Mouse (Mus musculus) forebrain, postnatal 0 days (tissue): Measurements from ENCODE around the gene Rab19. TPM values are rescaled to one million over a fixed set of nuclear protein-coding genes. Genes with fewer than 3 reads are reported as not detected.
A peak's percentile ranks its signal among the peaks of the same experiment; 100 is the strongest.
"Not testable (repeated sequence)": the region's sequence is repeated elsewhere in the genome, so short reads cannot be mapped to it uniquely, and the experiment has no call there.

Experiments
- ATAC-seq: fragments of 200-750 bp; cut with Nextera tagmentation; 2 replicates; pipeline ENCODE4 v1.8.0; 2017; ENCODE audit warnings: mild to moderate bottlenecking, moderate library complexity
- DNase-seq: peaks from one replicate; pipeline ENCODE4 v3.0.0-alpha.2; 2015
- H3K27ac ChIP-seq: fragments of 300-500 bp; sonication (generic); 2 replicates; pipeline ENCODE4 v1.5.1; 2014; ENCODE audit warnings: low read depth, mild to moderate bottlenecking, antibody characterized with exemption, low read length, moderate library complexity, mixed read lengths
- H3K27me3 ChIP-seq: fragments of 300-500 bp; sonication (generic); 2 replicates; pipeline ENCODE4 v1.6.1; 2014; ENCODE audit warnings: mild to moderate bottlenecking, low read length, mixed read lengths; ENCODE audit not compliant: insufficient read depth
- H3K36me3 ChIP-seq: fragments of 300-500 bp; sonication (generic); 2 replicates; pipeline ENCODE4 v1.6.1; 2014; ENCODE audit warnings: mild to moderate bottlenecking, moderate library complexity; ENCODE audit not compliant: insufficient read depth
- H3K4me1 ChIP-seq: fragments of 300-500 bp; sonication (generic); 2 replicates; pipeline ENCODE4 v1.6.1; 2014; ENCODE audit warnings: antibody characterized with exemption; ENCODE audit not compliant: insufficient read depth
- H3K4me2 ChIP-seq: fragments of 300-500 bp; sonication (generic); 2 replicates; pipeline ENCODE4 v1.6.1; 2014; ENCODE audit warnings: low read depth, mild to moderate bottlenecking, moderate library complexity
- H3K4me3 ChIP-seq: fragments of 300-500 bp; sonication (generic); 2 replicates; pipeline ENCODE4 v1.5.1; 2014; ENCODE audit warnings: low read depth, low read length, mixed read lengths
- H3K9ac ChIP-seq: fragments of 300-500 bp; sonication (generic); 2 replicates; pipeline ENCODE4 v1.6.1; 2014; ENCODE audit warnings: mild to moderate bottlenecking
- H3K9me3 ChIP-seq: fragments of 300-500 bp; sonication (generic); 2 replicates; pipeline ENCODE4 v1.6.1; 2016; ENCODE audit warnings: low read length
- CTCF ChIP-seq: sonication (generic); IDR thresholded peaks from 2 replicates; pipeline ENCODE4 v1.5.1; 2016; ENCODE audit warnings: antibody characterized with exemption, control low read depth, low read depth
- WGBS: fragments of 180-500 bp; shearing (Covaris S2); extraction: QIAGEN DNeasy Blood & Tissue Kit; methylation state at CpG from one replicate; pipeline ENCODE4 v1.1.7; 2014; 5-methylcytosine and 5-hydroxymethylcytosine counted together
- polyA plus RNA-seq: library from polyadenylated mRNA; unstranded; fragments of >200 nt; fragmentation: Nextera tagmentation; extraction: Ambion mirVana; gene quantifications from 2 replicates; pipeline ENCODE4 v1.2.1, GENCODE M21; 2015
- total RNA-seq: library from RNA; depleted of rRNA; stranded (reverse); fragments of >200 nt; gene quantifications from 2 replicates; pipeline ENCODE4 v1.2.3, GENCODE M21; 2014

The Rab19 gene
- total and polyA plus RNA-seq, 2 experiments from 2014 or later: 0.12 TPM; not detected in 1

DNA sequence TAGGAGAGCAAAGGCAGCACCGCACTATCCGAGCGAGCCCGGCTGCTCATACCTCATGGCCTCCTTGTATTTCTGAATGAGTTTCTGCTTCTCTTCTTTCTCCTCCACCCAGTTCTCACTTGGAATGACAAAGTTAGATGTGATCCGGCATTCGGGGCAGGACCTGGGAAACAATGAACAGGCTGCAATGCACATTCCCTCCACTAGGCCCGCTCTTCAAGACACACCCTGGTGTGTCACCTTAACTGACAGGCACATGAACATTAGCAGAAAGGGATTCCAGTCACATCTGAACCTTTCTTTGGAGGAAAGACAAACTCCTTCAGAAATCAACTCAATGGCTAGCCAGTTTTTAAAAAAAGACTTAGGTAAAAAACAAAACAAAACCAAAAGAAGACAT lies 19.4 kb downstream of the Rab19 start:
- 65% methylated on average over 7 of the region's 7 CpGs for WGBS
- DNase-seq (no peak), ATAC-seq (no peak)
- no peaks in the 10 kb centered on the region for H3K27me3 ChIP-seq
- no peaks in the 10 kb centered on the region for H3K9me3 ChIP-seq
- no peak overlapping the region for H3K4me3 ChIP-seq
- TF ChIP-seq CTCF: peak; percentile 69
- H3K27ac ChIP-seq: no peak overlapping the region
- H3K36me3 ChIP-seq: peaks cover 56% of the 10 kb centered on the region
- no peak overlapping the region for H3K9ac ChIP-seq
- no peaks in the 10 kb centered on the region for H3K4me1 ChIP-seq
- H3K4me2 ChIP-seq: no peak overlapping the region

DNA sequence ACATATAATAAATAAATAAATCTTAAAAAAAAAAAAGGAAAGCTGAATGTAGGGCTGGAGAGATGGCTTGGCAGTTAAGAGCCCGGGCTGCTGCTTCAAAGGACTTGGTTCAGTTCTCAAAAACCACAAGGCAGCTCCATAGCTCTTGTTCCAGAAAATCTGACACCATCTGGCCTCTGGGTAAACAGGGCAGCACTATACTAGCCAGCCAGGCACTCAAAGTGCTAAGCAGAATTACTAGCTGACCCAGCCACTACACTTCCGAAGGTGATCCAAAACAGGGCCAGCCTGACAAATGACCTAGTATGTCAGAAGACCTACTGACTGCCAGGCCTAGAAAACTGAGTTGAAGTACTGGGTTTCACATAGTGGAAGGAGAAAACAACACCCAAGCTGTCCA lies 22.2 kb downstream of the Rab19 start:
- no peaks in the 10 kb centered on the region for H3K4me1 ChIP-seq
- H3K27ac ChIP-seq: no peak overlapping the region
- TF ChIP-seq CTCF: no peak
- H3K4me3 ChIP-seq: no peak overlapping the region
- peaks cover 50% of the 10 kb centered on the region for H3K36me3 ChIP-seq
- ATAC-seq: no peak
- no peaks in the 10 kb centered on the region for H3K9me3 ChIP-seq
- H3K9ac ChIP-seq: no peak overlapping the region
- 87% methylated on average over 2 of the region's 2 CpGs for WGBS
- no peak overlapping the region for H3K4me2 ChIP-seq
- DNase-seq: no peak
- H3K27me3 ChIP-seq: no peaks in the 10 kb centered on the region

DNA sequence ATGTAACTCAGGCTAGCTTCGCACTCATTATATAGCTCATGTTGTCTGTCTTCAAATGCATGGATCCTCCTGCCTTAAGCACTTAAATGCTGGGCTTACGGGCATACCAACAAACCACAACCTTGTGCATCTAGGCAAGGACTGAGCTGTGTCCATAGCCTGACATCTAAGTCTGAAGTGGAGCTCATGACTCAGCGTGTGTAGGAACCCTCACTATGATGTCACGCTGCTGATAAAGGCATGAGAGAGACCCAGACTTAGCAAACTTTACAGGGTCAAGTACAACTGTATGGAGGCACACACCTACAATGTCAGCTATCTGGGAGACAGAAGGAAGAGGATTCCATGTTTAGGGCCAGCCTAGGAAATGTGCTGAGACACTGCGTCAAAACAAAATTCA lies 25.5 kb downstream of the Rab19 start:
- H3K36me3 ChIP-seq: peaks cover 33% of the 10 kb centered on the region
- TF ChIP-seq CTCF: no peak

DNA sequence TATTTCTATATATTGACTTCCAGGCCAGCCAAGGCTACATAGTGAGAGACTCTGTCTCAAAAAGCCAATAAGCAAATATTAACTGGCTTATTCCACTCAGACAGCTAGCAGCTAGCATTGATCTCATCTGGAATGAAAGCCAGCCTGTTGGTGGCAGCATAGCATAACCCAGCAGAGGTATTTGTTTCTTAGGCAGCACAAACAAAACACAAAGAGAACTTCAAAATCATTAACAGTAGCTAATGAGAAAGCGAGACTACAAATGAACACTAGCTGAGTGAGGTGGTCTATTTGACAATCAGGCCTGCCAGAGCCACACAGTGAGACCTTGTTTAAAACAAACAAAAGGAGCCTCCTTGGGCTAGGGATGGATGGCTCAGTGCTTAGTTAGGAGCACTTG lies 33.1 kb downstream of the Rab19 start:
- no peak overlapping the region for H3K4me3 ChIP-seq
- H3K9ac ChIP-seq: no peak overlapping the region
- peak; percentile 20; the same call in 1 of the 2 replicates for ATAC-seq
- 19% methylated on average over 1 of the region's 1 CpGs for WGBS
- peak; percentile 49 for TF ChIP-seq CTCF
- H3K4me2 ChIP-seq: no peak overlapping the region
- peaks cover 8% of the 10 kb centered on the region; the same call in 1 of the 2 replicates for H3K4me1 ChIP-seq
- no peaks in the 10 kb centered on the region for H3K9me3 ChIP-seq
- H3K36me3 ChIP-seq: no peaks in the 10 kb centered on the region
- H3K27me3 ChIP-seq: no peaks in the 10 kb centered on the region
- DNase-seq: peak; percentile 31
- no peak overlapping the region for H3K27ac ChIP-seq

More for the DNA sequence above, 25.5 kb downstream of the Rab19 start:
- H3K4me2 ChIP-seq: no peak overlapping the region
- DNase-seq (no peak), ATAC-seq (no peak)
- no peak overlapping the region for H3K4me3 ChIP-seq
- no peaks in the 10 kb centered on the region for H3K4me1 ChIP-seq
- WGBS: 99% methylated on average over 5 of the region's 5 CpGs
- H3K9me3 ChIP-seq: no peaks in the 10 kb centered on the region
- no peaks in the 10 kb centered on the region for H3K27me3 ChIP-seq
- no peak overlapping the region for H3K27ac ChIP-seq
- H3K9ac ChIP-seq: no peak overlapping the region

DNA sequence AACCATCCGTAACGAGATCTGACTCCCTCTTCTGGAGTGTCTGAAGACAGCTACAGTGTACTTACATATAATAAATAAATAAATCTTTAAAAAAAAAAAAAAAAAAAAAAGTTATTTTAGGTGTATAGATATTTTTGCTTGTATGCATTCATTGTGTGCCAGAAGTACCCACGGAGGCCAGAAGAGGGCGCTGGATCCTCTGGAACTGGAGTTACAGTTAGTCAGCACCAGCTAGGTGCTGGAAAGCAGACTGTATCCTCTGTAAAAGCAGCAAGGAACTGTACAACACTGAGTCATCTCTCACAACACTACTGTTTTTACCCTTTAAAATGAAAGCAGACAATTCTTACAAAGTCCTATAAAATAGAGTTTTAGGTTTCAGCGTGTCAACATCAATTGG lies 34.8 kb downstream of the Rab19 start:
- Histone ChIP-seq H3K27ac (no peak overlapping the region), H3K4me2 (no peak overlapping the region), H3K9me3 (no peaks in the 10 kb centered on the region), H3K4me1 (peaks cover 8% of the 10 kb centered on the region; the same call in 1 of the 2 replicates), H3K36me3 (no peaks in the 10 kb centered on the region), H3K4me3 (no peak overlapping the region), H3K27me3 (no peaks in the 10 kb centered on the region), H3K9ac (no peak overlapping the region)
- DNase-seq (peak; percentile 73), ATAC-seq (no peak)
- peak; percentile 61 for TF ChIP-seq CTCF
- 53% methylated on average over 3 of the region's 5 CpGs for WGBS

DNA sequence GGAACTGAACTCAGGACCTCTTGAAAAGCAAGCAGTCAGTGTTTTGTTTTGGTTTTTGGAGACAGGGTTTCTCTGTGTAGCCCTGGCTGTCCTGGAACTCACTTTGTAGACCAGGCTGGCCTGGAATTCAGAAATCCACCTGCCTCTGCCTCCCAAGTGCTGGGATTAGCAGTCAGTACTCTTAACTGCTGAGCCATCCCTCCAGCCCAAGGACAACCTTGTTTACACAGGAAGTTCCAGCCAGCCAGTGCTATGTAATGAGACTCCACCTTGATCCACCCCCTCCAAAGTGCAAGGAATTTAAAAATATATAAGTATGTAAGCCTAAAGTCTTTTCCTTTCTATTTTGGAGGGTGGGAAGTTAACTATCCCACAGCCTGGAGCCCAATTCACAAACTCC lies 35.7 kb downstream of the Rab19 start:
- not testable (repeated sequence) for H3K27me3 ChIP-seq, DNase-seq, H3K27ac ChIP-seq, H3K9me3 ChIP-seq, H3K9ac ChIP-seq, H3K4me2 ChIP-seq, H3K4me3 ChIP-seq, H3K36me3 ChIP-seq, H3K4me1 ChIP-seq, ATAC-seq

DNA sequence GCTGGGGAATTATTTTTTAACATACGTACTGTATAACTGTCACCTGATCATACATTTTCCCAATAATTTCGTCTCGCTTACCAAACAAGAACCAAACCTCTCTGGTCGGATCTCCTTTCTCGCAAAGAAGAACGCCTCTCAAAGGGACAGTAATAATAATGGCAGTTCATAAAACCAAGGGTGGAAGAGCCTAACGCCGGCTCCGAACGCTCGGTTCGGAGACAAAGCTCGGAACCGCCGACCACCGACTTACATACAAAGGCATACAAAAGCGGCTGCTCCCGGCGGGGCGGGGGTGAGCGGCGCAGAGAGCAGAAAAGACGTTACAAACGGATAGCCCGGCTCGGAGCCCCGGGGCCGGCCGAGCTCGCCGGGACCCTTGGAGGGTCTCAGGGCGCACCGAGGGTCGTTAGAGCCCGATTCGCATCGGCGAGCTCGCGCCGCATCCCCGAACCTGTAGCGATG lies 38.4 kb downstream of the Rab19 start:
- H3K9me3 ChIP-seq: no peaks in the 10 kb centered on the region
- H3K36me3 ChIP-seq: no peaks in the 10 kb centered on the region
- H3K4me1 ChIP-seq: peaks cover 8% of the 10 kb centered on the region; the same call in 1 of the 2 replicates
- TF ChIP-seq CTCF: no peak
- H3K4me2 ChIP-seq: peak overlapping the region; percentile 61
- 1% methylated on average over 43 of the region's 43 CpGs for WGBS
- H3K4me3 ChIP-seq: peak overlapping the region; percentile 97
- peak; percentile 28; the same call in 1 of the 2 replicates for ATAC-seq
- H3K27me3 ChIP-seq: no peaks in the 10 kb centered on the region
- DNase-seq: peak; percentile 70
- H3K9ac ChIP-seq: peak overlapping the region; percentile 79
- H3K27ac ChIP-seq: peak overlapping the region; percentile 95
